Mouse (Mus musculus): ENCODE measurements around the gene Scrt2. TPM values are rescaled to one million over a fixed set of nuclear protein-coding genes. Genes with fewer than 3 reads are reported as not detected.

Scrt2 gene
- polyA plus RNA-seq, 1 experiment from 2014 or later: not detected

DNA sequence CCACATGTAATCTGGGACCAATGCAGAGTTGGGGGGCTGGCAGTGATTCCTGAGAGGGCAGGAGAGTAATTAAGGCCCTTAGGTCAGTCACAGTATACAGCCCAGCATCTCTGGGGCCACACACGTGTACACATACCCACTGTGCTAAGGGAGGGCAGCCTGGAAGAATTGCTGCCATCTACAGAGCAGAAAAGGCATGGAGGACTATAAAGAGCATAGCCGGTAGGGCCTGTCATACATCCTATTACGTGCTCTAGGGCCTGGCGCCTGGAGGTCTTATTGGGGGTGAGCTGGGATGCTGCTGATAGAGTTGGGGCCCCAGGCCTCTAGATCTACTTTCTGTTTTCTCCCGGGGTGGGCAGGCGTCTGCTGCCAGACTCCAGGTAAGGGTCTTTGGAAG lies 5.1 kb downstream of the Scrt2 start:
- no peak overlapping the region for H3K4me3 ChIP-seq (ENCODE audit: low read depth, low read length)
- WGBS: 67% methylated on average over 6 of the region's 6 CpGs
- H3K27ac ChIP-seq (replicated peaks): no peak overlapping the region
- no peak for DNase-seq (ENCODE audit: low spot score)
- peaks cover 8% of the 10 kb centered on the region; the same call in 1 of the 2 replicates for H3K27me3 ChIP-seq (ENCODE audit: control insufficient read depth, insufficient read depth, low read length)
- H3K4me1 ChIP-seq (replicated peaks; ENCODE audit: control insufficient read depth, insufficient read depth): no peaks in the 10 kb centered on the region
- no peak overlapping the region for H3K4me2 ChIP-seq (replicated peaks; ENCODE audit: low read depth)
- H3K36me3 ChIP-seq (ENCODE audit: control insufficient read depth, insufficient read depth, low read length): no peaks in the 10 kb centered on the region
- TF ChIP-seq EP300 (optimal IDR thresholded peaks at IDR 0.05) (no peak), CTCF (IDR thresholded peaks at IDR 0.05; ENCODE audit: low read depth) (no peak)
- no peak for ATAC-seq (ENCODE audit: low FRiP score, low TSS enrichment)
- no peaks in the 10 kb centered on the region for H3K9me3 ChIP-seq (ENCODE audit: control insufficient read depth, low read length)
- H3K9ac ChIP-seq (ENCODE audit: low read length): no peak overlapping the region

GRCm38 (mm10) chr2:152087111-152087510 lies 5.8 kb downstream of the Scrt2 start:
- Histone ChIP-seq H3K4me3 (ENCODE audit: low read depth, low read length) (no peak overlapping the region), H3K9ac (ENCODE audit: low read length) (no peak overlapping the region), H3K27me3 (ENCODE audit: control insufficient read depth, insufficient read depth, low read length) (peaks cover 5% of the 10 kb centered on the region; the same call in 1 of the 2 replicates), H3K4me1 (replicated peaks; ENCODE audit: control insufficient read depth, insufficient read depth) (no peaks in the 10 kb centered on the region), H3K9me3 (ENCODE audit: control insufficient read depth, low read length) (no peaks in the 10 kb centered on the region), H3K36me3 (ENCODE audit: control insufficient read depth, insufficient read depth, low read length) (no peaks in the 10 kb centered on the region), H3K27ac (replicated peaks) (no peak overlapping the region), H3K4me2 (replicated peaks; ENCODE audit: low read depth) (no peak overlapping the region)
- WGBS: 82% methylated on average over 5 of the region's 5 CpGs
- DNase-seq (ENCODE audit: low spot score): no peak
- ATAC-seq (ENCODE audit: low FRiP score, low TSS enrichment): no peak
- TF ChIP-seq CTCF (IDR thresholded peaks at IDR 0.05; ENCODE audit: low read depth) (no peak), EP300 (optimal IDR thresholded peaks at IDR 0.05) (no peak)

GRCm38 (mm10) chr2:152089078-152089477 lies 7.7 kb downstream of the Scrt2 start:
- 6% methylated on average over 4 of the region's 4 CpGs for WGBS
- no peak overlapping the region for H3K4me3 ChIP-seq (ENCODE audit: low read depth, low read length)
- no peak overlapping the region for H3K4me2 ChIP-seq (replicated peaks; ENCODE audit: low read depth)
- H3K36me3 ChIP-seq (ENCODE audit: control insufficient read depth, insufficient read depth, low read length): no peaks in the 10 kb centered on the region
- H3K27me3 ChIP-seq (ENCODE audit: control insufficient read depth, insufficient read depth, low read length): peaks cover 13% of the 10 kb centered on the region
- TF ChIP-seq CTCF (IDR thresholded peaks at IDR 0.05; ENCODE audit: low read depth) (peak; percentile 83), EP300 (optimal IDR thresholded peaks at IDR 0.05) (no peak)
- H3K9me3 ChIP-seq (ENCODE audit: control insufficient read depth, low read length): no peaks in the 10 kb centered on the region
- H3K27ac ChIP-seq (replicated peaks): no peak overlapping the region
- DNase-seq (ENCODE audit: low spot score) (peak; percentile 53), ATAC-seq (ENCODE audit: low FRiP score, low TSS enrichment) (no peak)
- H3K9ac ChIP-seq (ENCODE audit: low read length): no peak overlapping the region
- peaks cover 4% of the 10 kb centered on the region; the same call in 1 of the 2 replicates for H3K4me1 ChIP-seq (replicated peaks; ENCODE audit: control insufficient read depth, insufficient read depth)

DNA sequence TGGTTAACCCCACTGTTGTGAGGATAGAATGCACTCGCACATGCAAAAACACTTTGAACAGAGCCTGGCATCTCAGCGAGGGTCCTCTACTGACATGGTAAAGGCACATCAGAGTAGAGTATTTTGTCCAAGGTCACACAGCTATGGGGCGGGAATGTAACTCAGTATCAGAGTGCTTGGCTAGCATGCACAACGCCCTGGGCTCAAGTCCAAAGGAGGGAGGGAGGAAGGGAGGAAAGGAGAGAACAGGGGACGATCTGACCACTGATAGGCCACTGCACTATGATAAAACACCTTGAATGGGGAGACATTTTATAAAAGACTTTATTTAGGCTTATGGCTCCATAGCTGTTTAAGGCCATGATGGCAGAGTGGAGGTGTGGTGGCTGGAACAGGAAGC lies 8.3 kb downstream of the Scrt2 start:
- H3K36me3 ChIP-seq (ENCODE audit: control insufficient read depth, insufficient read depth, low read length): no peaks in the 10 kb centered on the region

DNA sequence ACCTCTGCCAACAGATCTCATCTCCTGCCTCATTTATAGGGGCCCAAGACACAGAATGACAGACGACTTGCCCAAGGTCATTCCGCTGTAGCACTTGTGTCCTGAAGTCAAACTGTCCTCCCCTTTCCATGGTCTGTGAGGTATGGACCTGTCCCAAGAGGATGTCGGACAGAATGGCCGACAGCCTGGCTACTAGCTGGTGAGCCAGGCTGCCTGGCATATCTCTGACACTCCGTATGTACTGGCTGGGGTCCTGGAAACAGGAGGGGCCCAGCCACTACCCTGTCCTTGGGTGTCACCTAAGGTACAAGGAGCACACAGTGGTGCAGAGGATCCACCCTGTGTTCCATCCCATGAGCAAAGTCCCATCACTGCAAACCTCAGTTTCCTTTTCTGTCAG lies 9.2 kb downstream of the Scrt2 start:
- no peaks in the 10 kb centered on the region for H3K9me3 ChIP-seq (ENCODE audit: control insufficient read depth, low read length)
- H3K27ac ChIP-seq (replicated peaks): no peak overlapping the region
- no peak overlapping the region for H3K4me3 ChIP-seq (ENCODE audit: low read depth, low read length)
- no peak overlapping the region for H3K9ac ChIP-seq (ENCODE audit: low read length)
- ATAC-seq (ENCODE audit: low FRiP score, low TSS enrichment): no peak
- peaks cover 24% of the 10 kb centered on the region for H3K27me3 ChIP-seq (ENCODE audit: control insufficient read depth, insufficient read depth, low read length)
- no peak for TF ChIP-seq EP300 (optimal IDR thresholded peaks at IDR 0.05)
- TF ChIP-seq CTCF (IDR thresholded peaks at IDR 0.05; ENCODE audit: low read depth): no peak
- no peak overlapping the region for H3K4me2 ChIP-seq (replicated peaks; ENCODE audit: low read depth)
- H3K36me3 ChIP-seq (ENCODE audit: control insufficient read depth, insufficient read depth, low read length): no peaks in the 10 kb centered on the region
- no peak for DNase-seq (ENCODE audit: low spot score)
- H3K4me1 ChIP-seq (replicated peaks; ENCODE audit: control insufficient read depth, insufficient read depth): peaks cover 4% of the 10 kb centered on the region; the same call in 1 of the 2 replicates
- WGBS: 86% methylated on average over 5 of the region's 5 CpGs

More for the DNA sequence above, 8.3 kb downstream of the Scrt2 start:
- H3K4me2 ChIP-seq (replicated peaks; ENCODE audit: low read depth): no peak overlapping the region
- no peak overlapping the region for H3K4me3 ChIP-seq (ENCODE audit: low read depth, low read length)
- H3K9ac ChIP-seq (ENCODE audit: low read length): no peak overlapping the region
- no peak for TF ChIP-seq EP300 (optimal IDR thresholded peaks at IDR 0.05)
- no peak for TF ChIP-seq CTCF (IDR thresholded peaks at IDR 0.05; ENCODE audit: low read depth)
- DNase-seq (ENCODE audit: low spot score) (no peak), ATAC-seq (ENCODE audit: low FRiP score, low TSS enrichment) (no peak)
- H3K4me1 ChIP-seq (replicated peaks; ENCODE audit: control insufficient read depth, insufficient read depth): peaks cover 4% of the 10 kb centered on the region; the same call in 1 of the 2 replicates
- 70% methylated on average over 5 of the region's 5 CpGs for WGBS
- H3K9me3 ChIP-seq (ENCODE audit: control insufficient read depth, low read length): no peaks in the 10 kb centered on the region
- peaks cover 17% of the 10 kb centered on the region for H3K27me3 ChIP-seq (ENCODE audit: control insufficient read depth, insufficient read depth, low read length)
- H3K27ac ChIP-seq (replicated peaks): no peak overlapping the region

GRCm38 (mm10) chr2:152091342-152092056 lies 10.2 kb downstream of the Scrt2 start:
- H3K36me3 ChIP-seq (ENCODE audit: control insufficient read depth, insufficient read depth, low read length): no peaks in the 10 kb centered on the region
- DNase-seq (ENCODE audit: low spot score) (no peak), ATAC-seq (ENCODE audit: low FRiP score, low TSS enrichment) (no peak)
- no peak for TF ChIP-seq CTCF (IDR thresholded peaks at IDR 0.05; ENCODE audit: low read depth)
- TF ChIP-seq EP300 (optimal IDR thresholded peaks at IDR 0.05): no peak
- H3K4me2 ChIP-seq (replicated peaks; ENCODE audit: low read depth): no peak overlapping the region
- H3K27ac ChIP-seq (replicated peaks): no peak overlapping the region
- WGBS: 31% methylated on average over 12 of the region's 12 CpGs
- peaks cover 24% of the 10 kb centered on the region for H3K27me3 ChIP-seq (ENCODE audit: control insufficient read depth, insufficient read depth, low read length)
- H3K9ac ChIP-seq (ENCODE audit: low read length): no peak overlapping the region
- peaks cover 4% of the 10 kb centered on the region; the same call in 1 of the 2 replicates for H3K4me1 ChIP-seq (replicated peaks; ENCODE audit: control insufficient read depth, insufficient read depth)
- no peak overlapping the region for H3K4me3 ChIP-seq (ENCODE audit: low read depth, low read length)
- H3K9me3 ChIP-seq (ENCODE audit: control insufficient read depth, low read length): no peaks in the 10 kb centered on the region
